Mouse (Mus musculus) thymus, adult 2 months (tissue): Measurements from ENCODE around the gene Ndst4. TPM values are rescaled to one million over a fixed set of nuclear protein-coding genes. Genes with fewer than 3 reads are reported as not detected.

Source experiments
- DNase-seq: peaks from one replicate; pipeline ENCODE4 v3.0.0; 2021
- H3K27ac ChIP-seq: fragments of 200-500 bp; 2 replicates; pipeline ENCODE4 v1.5.1; 2012; ENCODE audit warnings: low read length, control low read depth; ENCODE audit not compliant: control insufficient read depth, insufficient read depth
- H3K27me3 ChIP-seq: fragments of 200-500 bp; 2 replicates; pipeline ENCODE4 v1.6.1; 2012; ENCODE audit warnings: mild to moderate bottlenecking, low read length, moderate library complexity, mixed read lengths; ENCODE audit not compliant: control insufficient read depth, insufficient read depth
- H3K36me3 ChIP-seq: fragments of 200-500 bp; 2 replicates; pipeline ENCODE4 v1.6.1; 2012; ENCODE audit warnings: mild to moderate bottlenecking, low read length, moderate library complexity; ENCODE audit not compliant: control insufficient read depth, insufficient read depth
- H3K4me1 ChIP-seq: fragments of 200-500 bp; replicated peaks from 2 replicates; pipeline ENCODE4 v1.6.1; 2012; ENCODE audit warnings: low read length; ENCODE audit not compliant: control insufficient read depth, insufficient read depth
- H3K4me3 ChIP-seq: fragments of 200-500 bp; 2 replicates; pipeline ENCODE4 v1.5.1; 2012; ENCODE audit warnings: mild to moderate bottlenecking, low read length, control low read depth, moderate library complexity; ENCODE audit not compliant: control insufficient read depth, insufficient read depth
- CTCF ChIP-seq: fragments of 200-500 bp; IDR thresholded peaks from 2 replicates; pipeline ENCODE4 v1.5.1; 2012; ENCODE audit warnings: mild to moderate bottlenecking, control low read depth, low read length, moderate library complexity, borderline replicate concordance; ENCODE audit not compliant: control insufficient read depth, poor library complexity, insufficient read depth; ENCODE audit errors: extremely low read depth
- POLR2A ChIP-seq: fragments of 200-500 bp; IDR thresholded peaks from 2 replicates; pipeline ENCODE4 v1.6.1; 2012; ENCODE audit warnings: mild to moderate bottlenecking, low read length, control low read depth, moderate library complexity; ENCODE audit not compliant: control insufficient read depth, poor library complexity, insufficient read depth; ENCODE audit errors: extremely low read depth
- WGBS: fragments of 180-500 bp; shearing (Covaris S2); methylation state at CpG from one replicate; pipeline ENCODE4 v1.1.7; 2018; 5-methylcytosine and 5-hydroxymethylcytosine counted together
- polyA plus RNA-seq: library from polyadenylated mRNA; depleted of rRNA; stranded (reverse); fragments of >200 nt; gene quantifications from 2 replicates; pipeline ENCODE4 v1.2.3, GENCODE M21; 2012

The Ndst4 gene
- polyA plus RNA-seq, 1 experiment, result not detected

GRCm38 (mm10) chr3:125533371-125533770, 129.5 kb downstream of the Ndst4 start:
- Histone ChIP-seq H3K4me3 (no peak overlapping the region), H3K4me1 (no peaks in the 10 kb centered on the region), H3K27me3 (no peaks in the 10 kb centered on the region), H3K36me3 (no peaks in the 10 kb centered on the region), H3K27ac (no peak overlapping the region)
- 96% methylated on average over 8 of the region's 8 CpGs for WGBS
- TF ChIP-seq CTCF, result no peak
- TF ChIP-seq POLR2A, result no peak
- no peak for DNase-seq

GRCm38 (mm10) chr3:125570602-125571001, 166.7 kb downstream of the Ndst4 start:
- H3K27me3 ChIP-seq, result no peaks in the 10 kb centered on the region
- H3K36me3 ChIP-seq, result no peaks in the 10 kb centered on the region
- H3K27ac ChIP-seq, result no peak overlapping the region
- H3K4me3 ChIP-seq, result no peak overlapping the region
- TF ChIP-seq POLR2A, result no peak
- TF ChIP-seq CTCF, result no peak
- WGBS, result 63% methylated on average over 2 of the region's 2 CpGs
- DNase-seq, result no peak
- no peaks in the 10 kb centered on the region for H3K4me1 ChIP-seq

GRCm38 (mm10) chr3:125632233-125632632, 228.4 kb downstream of the Ndst4 start:
- Histone ChIP-seq H3K27me3 (no peaks in the 10 kb centered on the region), H3K4me3 (no peak overlapping the region), H3K36me3 (no peaks in the 10 kb centered on the region), H3K4me1 (no peaks in the 10 kb centered on the region), H3K27ac (no peak overlapping the region)
- WGBS, result 73% methylated on average over 2 of the region's 2 CpGs
- TF ChIP-seq CTCF (no peak), POLR2A (no peak)
- DNase-seq, result no peak

GRCm38 (mm10) chr3:125655009-125655635, 251.2 kb downstream of the Ndst4 start:
- Histone ChIP-seq H3K27me3 (no peaks in the 10 kb centered on the region), H3K27ac (no peak overlapping the region), H3K4me1 (no peaks in the 10 kb centered on the region), H3K4me3 (no peak overlapping the region), H3K36me3 (no peaks in the 10 kb centered on the region)
- DNase-seq, result no peak
- 81% methylated on average over 3 of the region's 3 CpGs for WGBS
- no peak for TF ChIP-seq POLR2A
- no peak for TF ChIP-seq CTCF

- DNase-seq, result no peak
- WGBS, result 91% methylated on average over 3 of the region's 3 CpGs
- H3K27ac ChIP-seq, result no peak overlapping the region
- H3K36me3 ChIP-seq, result no peaks in the 10 kb centered on the region
- H3K27me3 ChIP-seq, result no peaks in the 10 kb centered on the region
- H3K4me1 ChIP-seq, result no peaks in the 10 kb centered on the region
- H3K4me3 ChIP-seq, result no peak overlapping the region
- no peak for TF ChIP-seq POLR2A
- no peak for TF ChIP-seq CTCF
Measured at GRCm38 (mm10) chr3:125660114-125660717, 256.3 kb downstream of the Ndst4 start.

- no peak for DNase-seq
- Histone ChIP-seq H3K27ac (no peak overlapping the region), H3K27me3 (no peaks in the 10 kb centered on the region), H3K4me3 (no peak overlapping the region), H3K36me3 (no peaks in the 10 kb centered on the region), H3K4me1 (no peaks in the 10 kb centered on the region)
- 62% methylated on average over 2 of the region's 2 CpGs for WGBS
- TF ChIP-seq POLR2A (no peak), CTCF (no peak)
Measured at GRCm38 (mm10) chr3:125660884-125661532, 257.1 kb downstream of the Ndst4 start.
